Mouse (Mus musculus): ENCODE measurements around the gene Gm21961.

DNA sequence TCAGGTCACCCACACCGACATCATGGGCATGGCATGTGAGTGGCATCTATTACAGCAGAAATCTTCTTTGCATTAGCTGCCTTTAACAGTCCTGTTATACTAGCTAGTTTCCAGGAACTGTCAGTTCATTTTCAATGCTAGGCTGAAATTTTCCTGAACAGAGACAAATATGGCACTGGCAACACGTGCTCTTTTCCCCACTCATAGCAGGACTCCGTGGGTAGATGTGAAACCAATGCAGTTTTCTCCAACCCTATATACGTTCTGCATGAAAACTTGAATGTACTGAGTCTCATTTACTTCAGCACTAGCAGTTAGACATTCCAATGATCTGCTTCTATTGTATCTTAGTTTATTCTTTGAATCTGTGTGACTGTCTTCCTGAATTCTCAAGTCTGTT lies 20.2 kb downstream of the Gm21961 start:
- TF ChIP-seq CTCF (IDR thresholded peaks at IDR 0.05; ENCODE audit: extremely low read depth, insufficient read depth, insufficient read length, insufficient replicate concordance) (no peak), POLR2A (IDR thresholded peaks at IDR 0.05; ENCODE audit: low read depth, low read length) (no peak)

Data from spleen, adult 2 months (tissue).